Mouse (Mus musculus) liver, postnatal 0 days (tissue): ENCODE measurements around the gene Sema6c. TPM values are rescaled to one million over a fixed set of nuclear protein-coding genes. Genes with fewer than 3 reads are reported as not detected.
A peak's percentile ranks its signal among the peaks of the same experiment; 100 is the strongest.

Experiments used
- ATAC-seq: fragments of 200-750 bp; cut with Nextera tagmentation; 2 replicates; pipeline ENCODE4 v1.8.0; 2017; ENCODE audit warnings: mild to moderate bottlenecking, moderate library complexity
- DNase-seq: peaks from one replicate; pipeline ENCODE4 v3.0.0-alpha.2; 2016
- H3K27ac ChIP-seq: fragments of 300-500 bp; sonication (generic); 2 replicates; pipeline ENCODE4 v1.5.1; 2014; ENCODE audit warnings: antibody characterized with exemption, moderate library complexity, mild to moderate bottlenecking, low read depth
- H3K27me3 ChIP-seq: fragments of 300-500 bp; sonication (generic); 2 replicates; pipeline ENCODE4 v1.6.1; 2014; ENCODE audit warnings: low read length, control low read depth, mixed read lengths; ENCODE audit not compliant: insufficient read depth
- H3K36me3 ChIP-seq: fragments of 300-500 bp; sonication (generic); replicated peaks from 2 replicates; pipeline ENCODE4 v1.6.1; 2014; ENCODE audit warnings: mild to moderate bottlenecking, control low read depth, low read length, moderate library complexity, mixed read lengths; ENCODE audit not compliant: insufficient read depth
- H3K4me1 ChIP-seq: fragments of 300-500 bp; sonication (generic); 2 replicates; pipeline ENCODE4 v1.6.1; 2014; ENCODE audit warnings: antibody characterized with exemption, mild to moderate bottlenecking, control low read depth; ENCODE audit not compliant: insufficient read depth
- H3K4me2 ChIP-seq: fragments of 300-500 bp; sonication (generic); 2 replicates; pipeline ENCODE4 v1.6.1; 2014; ENCODE audit warnings: low read depth, mild to moderate bottlenecking, low read length, moderate library complexity, mixed read lengths
- H3K4me3 ChIP-seq: fragments of 300-500 bp; sonication (generic); 2 replicates; pipeline ENCODE4 v1.5.1; 2014; ENCODE audit warnings: low read depth, low read length
- H3K9ac ChIP-seq: fragments of 300-500 bp; sonication (generic); replicated peaks from 2 replicates; pipeline ENCODE4 v1.6.1; 2014; ENCODE audit warnings: mild to moderate bottlenecking, moderate library complexity
- H3K9me3 ChIP-seq: fragments of 300-500 bp; sonication (generic); 2 replicates; pipeline ENCODE4 v1.6.1; 2016; ENCODE audit warnings: mild to moderate bottlenecking, control low read depth, low read length, mixed read lengths
- CTCF ChIP-seq: sonication (generic); IDR thresholded peaks from 2 replicates; pipeline ENCODE4 v1.5.1; 2016; ENCODE audit warnings: antibody characterized with exemption, low read depth
- EP300 ChIP-seq: IDR thresholded peaks from 2 replicates; pipeline ENCODE4 v1.6.1; 2016; ENCODE audit warnings: antibody characterized with exemption, low read depth, mild to moderate bottlenecking
- WGBS: fragments of 180-500 bp; shearing (Covaris S2); extraction: QIAGEN DNeasy Blood & Tissue Kit; methylation state at CpG from one replicate; pipeline ENCODE4 v1.1.7; 2014; ENCODE audit not compliant: insufficient replicate concordance; 5-methylcytosine and 5-hydroxymethylcytosine counted together
- polyA plus RNA-seq: library from polyadenylated mRNA; unstranded; fragments of >200 nt; fragmentation: Nextera tagmentation; extraction: Ambion mirVana; gene quantifications from 2 replicates; pipeline ENCODE4 v1.2.1, GENCODE M21; 2015

Gene Sema6c
- 0.28 and 0.71 TPM in 2 replicates for polyA plus RNA-seq

DNA sequence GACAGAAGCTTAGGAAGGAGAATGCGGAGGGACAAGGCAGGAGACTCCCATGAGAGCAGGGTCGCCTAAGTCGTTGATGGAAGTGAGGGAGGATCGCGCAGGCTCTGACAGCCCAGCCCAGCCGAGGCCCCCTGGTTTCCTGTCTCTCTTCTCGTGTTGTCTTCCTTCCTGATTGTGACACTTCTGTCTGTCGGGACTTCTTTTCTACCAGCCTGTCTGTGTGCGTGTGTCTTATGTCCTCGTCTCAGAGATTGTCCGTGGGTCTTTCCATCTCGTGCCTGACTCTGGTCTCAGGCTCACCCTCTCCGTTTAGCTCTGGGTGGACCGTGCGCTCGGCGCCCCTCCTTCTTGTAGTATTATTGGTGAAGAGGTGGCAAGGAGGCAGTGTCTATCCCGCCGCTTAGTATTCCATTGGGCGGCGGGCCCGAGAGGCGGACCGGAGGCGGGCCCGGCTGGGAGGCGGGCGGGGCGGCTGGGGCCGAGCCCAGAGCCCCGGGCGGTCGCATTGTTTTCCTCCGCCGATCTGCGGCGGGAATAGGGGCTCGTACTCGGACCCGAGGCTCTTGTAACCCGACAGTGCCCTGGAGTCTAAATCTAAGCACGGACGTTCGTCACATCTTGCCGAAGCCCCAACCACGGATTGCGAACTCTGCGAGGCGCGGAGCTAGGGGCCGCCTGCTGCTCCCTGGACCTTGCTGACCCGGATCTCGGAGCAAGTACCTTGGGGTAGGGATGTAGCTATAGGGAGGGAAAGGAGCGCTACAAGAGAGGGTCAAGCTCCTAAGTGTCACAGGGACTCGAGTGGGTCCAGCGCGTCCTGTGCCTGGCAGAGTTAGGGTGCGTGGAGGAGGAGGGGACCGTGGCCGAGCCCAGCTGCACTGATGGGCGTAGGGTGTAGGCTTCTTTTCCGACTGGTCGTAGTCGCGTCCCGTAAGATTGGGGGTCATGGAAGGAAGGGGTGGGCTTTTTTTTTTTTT lies at the start of gene Sema6c:
Gene Sema6c (plus strand): TSS at position 471 of the 977 bp plus-strand sequence.
- peak; percentile 89 for DNase-seq
- WGBS, result under 1% methylated on average over 66 of the region's 66 CpGs
- H3K27ac ChIP-seq, result no peak within 1 kb of the TSS
- peaks cover 8% of the 10 kb centered on the region; the same call in 1 of the 2 replicates for H3K4me1 ChIP-seq
- peak within 1 kb of the TSS; percentile 53 for H3K9ac ChIP-seq
- TF ChIP-seq EP300 (no peak), CTCF (peak; percentile 10; the same call in 1 of the 2 replicates)
- peak; percentile 98 for ATAC-seq
- peak within 1 kb of the TSS; percentile 63 for H3K4me3 ChIP-seq
- H3K27me3 ChIP-seq, result peaks cover 32% of the 10 kb centered on the region
- H3K4me2 ChIP-seq, result peak within 1 kb of the TSS; percentile 98
- no peaks in the 10 kb centered on the region for H3K9me3 ChIP-seq
- H3K36me3 ChIP-seq, result no peaks in the 10 kb centered on the region

DNA sequence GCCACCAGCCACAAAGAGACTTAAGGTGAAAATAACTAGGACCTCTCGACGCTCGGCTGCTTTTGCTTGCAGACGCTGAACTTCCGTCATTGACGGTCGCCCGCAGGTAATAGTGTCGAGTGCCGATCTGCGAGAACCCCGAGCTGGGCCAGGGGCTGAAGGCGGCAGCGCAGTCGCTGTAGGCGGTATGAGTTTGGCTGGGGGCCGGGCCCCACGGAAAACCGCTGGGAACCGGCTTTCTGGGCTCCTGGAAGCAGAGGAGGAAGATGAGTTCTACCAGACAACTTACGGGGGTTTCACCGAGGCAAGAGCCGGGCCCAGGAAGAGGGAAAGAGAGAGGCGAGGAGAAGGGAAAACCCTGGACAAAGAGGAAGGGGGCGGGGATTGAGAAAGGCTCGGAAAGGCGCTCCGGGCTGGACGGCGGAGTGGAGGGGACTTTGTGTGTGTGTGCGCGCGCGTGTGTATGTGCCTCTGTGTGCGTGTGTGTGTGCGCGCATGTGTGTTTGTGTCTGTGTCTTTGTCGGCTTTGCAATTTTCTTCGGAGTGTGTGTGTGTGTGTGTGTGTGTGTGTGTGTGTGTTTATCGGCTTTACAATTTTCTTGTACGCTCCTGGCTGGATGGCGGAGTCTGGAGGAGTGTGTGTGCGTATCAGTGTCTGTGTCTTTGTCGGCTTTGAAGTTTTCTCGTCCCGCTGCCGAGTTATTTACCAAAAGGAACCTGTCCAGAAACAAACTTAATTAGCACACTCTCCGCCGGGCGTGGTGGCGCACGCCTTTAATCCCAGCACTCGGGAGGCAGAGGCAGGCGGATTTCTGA lies 49.1 kb upstream of the Sema6c start, which contains the start of gene Vps72:
Gene Vps72 (plus strand): TSS at position 112 of the 816 bp plus-strand sequence.
- Histone ChIP-seq H3K36me3 (peaks cover 4% of the 10 kb centered on the region; the same call in 1 of the 2 replicates), H3K4me2 (peak within 1 kb of the TSS; percentile 72), H3K9me3 (no peaks in the 10 kb centered on the region), H3K27me3 (no peaks in the 10 kb centered on the region), H3K9ac (peak within 1 kb of the TSS; percentile 65), H3K27ac (peak within 1 kb of the TSS; percentile 81), H3K4me1 (peaks cover 13% of the 10 kb centered on the region), H3K4me3 (peak within 1 kb of the TSS; percentile 64)
- under 1% methylated on average over 53 of the region's 54 CpGs for WGBS
- ATAC-seq, result peak; percentile 71
- TF ChIP-seq CTCF (no peak), EP300 (no peak)
- peak; percentile 89 for DNase-seq

- H3K4me3 ChIP-seq, result no peak overlapping the region
- no peak for DNase-seq
- TF ChIP-seq CTCF (no peak), EP300 (no peak)
- 91% methylated on average over 1 of the region's 1 CpGs for WGBS
- no peak overlapping the region for H3K27ac ChIP-seq
- H3K9me3 ChIP-seq, result no peaks in the 10 kb centered on the region
- H3K36me3 ChIP-seq, result peaks cover 6% of the 10 kb centered on the region; the same call in 1 of the 2 replicates
- H3K4me2 ChIP-seq, result no peak overlapping the region
- ATAC-seq, result no peak
- H3K9ac ChIP-seq, result no peak overlapping the region
- no peaks in the 10 kb centered on the region for H3K27me3 ChIP-seq
- H3K4me1 ChIP-seq, result peaks cover 13% of the 10 kb centered on the region
Measured at GRCm38 (mm10) chr3:95112760-95113159, 47.5 kb upstream of the Sema6c start.

GRCm38 (mm10) chr3:95117751-95118150 lies 42.5 kb upstream of the Sema6c start:
- Histone ChIP-seq H3K4me3 (no peak overlapping the region), H3K9ac (no peak overlapping the region), H3K36me3 (peaks cover 44% of the 10 kb centered on the region), H3K27ac (no peak overlapping the region), H3K9me3 (no peaks in the 10 kb centered on the region), H3K27me3 (no peaks in the 10 kb centered on the region), H3K4me1 (peaks cover under 1% of the 10 kb centered on the region), H3K4me2 (no peak overlapping the region)
- 82% methylated on average over 2 of the region's 2 CpGs for WGBS
- ATAC-seq (no peak), DNase-seq (no peak)
- TF ChIP-seq CTCF (no peak), EP300 (no peak)

DNA sequence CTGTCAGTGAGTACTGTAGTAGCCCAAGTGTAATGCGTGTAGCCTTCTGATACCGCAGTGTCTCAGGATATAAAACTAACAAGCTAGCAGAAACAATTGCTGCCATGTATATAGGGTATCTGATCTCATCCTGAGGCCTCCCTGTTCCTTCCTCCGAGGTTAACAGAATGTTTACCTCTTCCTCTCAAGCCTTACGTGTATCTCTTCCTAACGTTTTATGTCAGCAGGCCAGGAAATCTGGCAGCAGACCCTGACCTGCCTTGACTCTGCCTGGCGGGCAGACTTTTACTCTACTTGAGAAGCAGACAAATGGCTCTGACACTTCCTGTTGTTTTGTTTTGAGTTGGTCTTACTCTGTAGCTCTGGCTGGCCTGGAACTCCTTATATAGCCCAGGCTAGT lies 38.7 kb upstream of the Sema6c start:
- DNase-seq (no peak), ATAC-seq (peak; percentile 35; the same call in 1 of the 2 replicates)
- no peak overlapping the region for H3K9ac ChIP-seq
- no peaks in the 10 kb centered on the region for H3K9me3 ChIP-seq
- H3K4me2 ChIP-seq, result no peak overlapping the region
- peaks cover 40% of the 10 kb centered on the region for H3K36me3 ChIP-seq
- H3K4me3 ChIP-seq, result no peak overlapping the region
- no peaks in the 10 kb centered on the region for H3K27me3 ChIP-seq
- 62% methylated on average over 6 of the region's 6 CpGs for WGBS
- peak overlapping the region; percentile 60; the same call in 1 of the 2 replicates for H3K27ac ChIP-seq
- TF ChIP-seq EP300 (peak; percentile 41; the same call in 1 of the 2 replicates), CTCF (no peak)
- H3K4me1 ChIP-seq, result peaks cover 8% of the 10 kb centered on the region
